Mouse (Mus musculus) hindbrain, embryonic 15.5 days (tissue): Measurements from ENCODE around the gene Olfr122. TPM values are rescaled to one million over a fixed set of nuclear protein-coding genes. Genes with fewer than 3 reads are reported as not detected.

Experiments
- ATAC-seq: fragments of 200-750 bp; cut with Nextera tagmentation; 2 replicates; pipeline ENCODE4 v1.8.0; 2017; ENCODE audit warnings: low read depth, moderate number of reproducible peaks, moderate TSS enrichment; ENCODE audit not compliant: low FRiP score
- H3K27ac ChIP-seq: fragments of 300-500 bp; sonication (generic); replicated peaks from 2 replicates; pipeline ENCODE4 v1.5.1; 2015; ENCODE audit warnings: mild to moderate bottlenecking, inconsistent platforms
- H3K27me3 ChIP-seq: fragments of 300-500 bp; sonication (generic); 2 replicates; pipeline ENCODE4 v1.6.1; 2015; ENCODE audit warnings: control low read depth, inconsistent platforms
- H3K36me3 ChIP-seq: fragments of 300-500 bp; sonication (generic); 2 replicates; pipeline ENCODE4 v1.6.1; 2015; ENCODE audit warnings: control low read depth, inconsistent platforms
- H3K4me1 ChIP-seq: fragments of 300-500 bp; sonication (generic); replicated peaks from 2 replicates; pipeline ENCODE4 v1.6.1; 2015; ENCODE audit warnings: control low read depth, inconsistent platforms
- H3K4me2 ChIP-seq: fragments of 300-500 bp; sonication (generic); 2 replicates; pipeline ENCODE4 v1.6.1; 2015; ENCODE audit warnings: moderate library complexity, mild to moderate bottlenecking, inconsistent platforms
- H3K4me3 ChIP-seq: fragments of 300-500 bp; sonication (generic); 2 replicates; pipeline ENCODE4 v1.5.1; 2015; ENCODE audit warnings: mild to moderate bottlenecking, inconsistent platforms
- H3K9ac ChIP-seq: fragments of 300-500 bp; sonication (generic); 2 replicates; pipeline ENCODE4 v1.6.1; 2015; ENCODE audit warnings: inconsistent platforms
- H3K9me3 ChIP-seq: fragments of 300-500 bp; sonication (generic); 2 replicates; pipeline ENCODE4 v1.6.1; 2016; ENCODE audit warnings: control low read depth, inconsistent platforms
- WGBS: fragments of 180-500 bp; shearing (Covaris S2); methylation state at CpG from one replicate; pipeline ENCODE4 v1.1.7; 2015; 5-methylcytosine and 5-hydroxymethylcytosine counted together
- polyA plus RNA-seq: library from polyadenylated mRNA; unstranded; fragments of >200 nt; fragmentation: Nextera tagmentation; extraction: Ambion mirVana; gene quantifications from 2 replicates; pipeline ENCODE4 v1.2.1, GENCODE M21; 2015

Gene Olfr122
- polyA plus RNA-seq: not detected in 2 replicates

- Histone ChIP-seq H3K9ac (no peak within 1 kb of the TSS), H3K27me3 (no peaks in the 10 kb centered on the region), H3K4me2 (no peak within 1 kb of the TSS), H3K36me3 (no peaks in the 10 kb centered on the region), H3K4me3 (no peak within 1 kb of the TSS), H3K4me1 (no peaks in the 10 kb centered on the region), H3K9me3 (no peaks in the 10 kb centered on the region), H3K27ac (no peak within 1 kb of the TSS)
- ATAC-seq: no peak
- 79% methylated on average over 4 of the region's 4 CpGs for WGBS
These were observed at the start of gene Olfr122 for GRCm38 (mm10) chr17:37768307-37768706. Gene Olfr122, plus strand, starts transcription at chr17:37768607.

- 70% methylated on average over 1 of the region's 1 CpGs for WGBS
- ATAC-seq: no peak
- no peak within 1 kb of the TSS for H3K9ac ChIP-seq
These were observed 46.9 kb upstream of the Olfr122 start, which contains the start of gene Olfr120 for GRCm38 (mm10) chr17:37721508-37721907. Gene Olfr120, plus strand, starts transcription at chr17:37721808.

GRCm38 (mm10) chr17:37738070-37738469, 30.3 kb upstream of the Olfr122 start:
- 59% methylated on average over 7 of the region's 7 CpGs for WGBS
- ATAC-seq: no peak
- H3K9ac ChIP-seq: no peak overlapping the region
- H3K4me1 ChIP-seq: no peaks in the 10 kb centered on the region
- no peaks in the 10 kb centered on the region for H3K27me3 ChIP-seq
- no peak overlapping the region for H3K4me3 ChIP-seq
- H3K4me2 ChIP-seq: no peak overlapping the region
- no peaks in the 10 kb centered on the region for H3K9me3 ChIP-seq
- no peak overlapping the region for H3K27ac ChIP-seq
- no peaks in the 10 kb centered on the region for H3K36me3 ChIP-seq

More at GRCm38 (mm10) chr17:37721508-37721907, 46.9 kb upstream of the Olfr122 start, which contains the start of gene Olfr120:
- Histone ChIP-seq H3K4me3 (no peak within 1 kb of the TSS), H3K27ac (no peak within 1 kb of the TSS), H3K27me3 (no peaks in the 10 kb centered on the region), H3K4me2 (no peak within 1 kb of the TSS), H3K4me1 (no peaks in the 10 kb centered on the region), H3K9me3 (no peaks in the 10 kb centered on the region), H3K36me3 (no peaks in the 10 kb centered on the region)

- Histone ChIP-seq H3K27me3 (no peaks in the 10 kb centered on the region), H3K4me1 (no peaks in the 10 kb centered on the region), H3K9me3 (no peaks in the 10 kb centered on the region), H3K4me2 (no peak within 1 kb of the TSS), H3K27ac (no peak within 1 kb of the TSS), H3K4me3 (no peak within 1 kb of the TSS), H3K9ac (no peak within 1 kb of the TSS), H3K36me3 (no peaks in the 10 kb centered on the region)
- 92% methylated on average over 2 of the region's 2 CpGs for WGBS
- no peak for ATAC-seq
These were observed 24.8 kb downstream of the Olfr122 start, which contains the start of gene Olfr123 for GRCm38 (mm10) chr17:37793229-37793628. Gene Olfr123, plus strand, starts transcription at chr17:37793529.

GRCm38 (mm10) chr17:37799588-37799987, 31.2 kb downstream of the Olfr122 start, which contains the start of gene Olfr124:
Gene Olfr124, plus strand, starts transcription at chr17:37799888.
- Histone ChIP-seq H3K4me1 (no peaks in the 10 kb centered on the region), H3K27me3 (no peaks in the 10 kb centered on the region), H3K4me3 (no peak within 1 kb of the TSS), H3K9me3 (no peaks in the 10 kb centered on the region), H3K4me2 (no peak within 1 kb of the TSS), H3K9ac (no peak within 1 kb of the TSS), H3K36me3 (no peaks in the 10 kb centered on the region), H3K27ac (no peak within 1 kb of the TSS)
- no peak for ATAC-seq
- WGBS: 88% methylated on average over 3 of the region's 3 CpGs

Other genes with a start within 250 kb of the Olfr122 start
- not detected in 2 replicates for gene Olfr112, start 199.2 kb upstream of the Olfr122 start, polyA plus RNA-seq
- not detected in 2 replicates for gene Olfr113, start 190.9 kb upstream of the Olfr122 start, polyA plus RNA-seq
- not detected in 2 replicates for gene Olfr114, start 175.9 kb upstream of the Olfr122 start, polyA plus RNA-seq
- gene Olfr115, start 141.5 kb upstream of the Olfr122 start, polyA plus RNA-seq: not detected in 2 replicates
- gene Olfr116, start 141.4 kb upstream of the Olfr122 start, polyA plus RNA-seq: not detected in 2 replicates
- gene Olfr117, start 104.8 kb upstream of the Olfr122 start, polyA plus RNA-seq: not detected in 2 replicates
- not detected in 2 replicates for gene Olfr118, start 101.6 kb upstream of the Olfr122 start, polyA plus RNA-seq
- not detected in 2 replicates for gene Olfr119, start 72.0 kb upstream of the Olfr122 start, polyA plus RNA-seq
- gene Olfr120, start 46.8 kb upstream of the Olfr122 start, polyA plus RNA-seq: not detected in 2 replicates
- gene Olfr121, start 19.8 kb upstream of the Olfr122 start, polyA plus RNA-seq: not detected in 2 replicates
- gene Olfr123, start 24.9 kb downstream of the Olfr122 start, polyA plus RNA-seq: not detected in 2 replicates
- not detected in 2 replicates for gene Olfr124, start 31.3 kb downstream of the Olfr122 start, polyA plus RNA-seq
- gene Olfr125, start 64.3 kb downstream of the Olfr122 start, polyA plus RNA-seq: not detected in 2 replicates
- not detected in 2 replicates for gene Olfr126, start 78.9 kb downstream of the Olfr122 start, polyA plus RNA-seq
- not detected in 2 replicates for gene Olfr127, start 131.8 kb downstream of the Olfr122 start, polyA plus RNA-seq
- not detected in 2 replicates for gene Olfr128, start 151.9 kb downstream of the Olfr122 start, polyA plus RNA-seq
- gene Olfr761, start 184.5 kb downstream of the Olfr122 start, polyA plus RNA-seq: not detected in 2 replicates